Mouse (Mus musculus): ENCODE measurements around the gene Ptk7. TPM values are rescaled to one million over a fixed set of nuclear protein-coding genes. Genes with fewer than 3 reads are reported as not detected.

Ptk7 gene
- polyA plus RNA-seq, 1 experiment from 2014 or later = 15.3 TPM

DNA sequence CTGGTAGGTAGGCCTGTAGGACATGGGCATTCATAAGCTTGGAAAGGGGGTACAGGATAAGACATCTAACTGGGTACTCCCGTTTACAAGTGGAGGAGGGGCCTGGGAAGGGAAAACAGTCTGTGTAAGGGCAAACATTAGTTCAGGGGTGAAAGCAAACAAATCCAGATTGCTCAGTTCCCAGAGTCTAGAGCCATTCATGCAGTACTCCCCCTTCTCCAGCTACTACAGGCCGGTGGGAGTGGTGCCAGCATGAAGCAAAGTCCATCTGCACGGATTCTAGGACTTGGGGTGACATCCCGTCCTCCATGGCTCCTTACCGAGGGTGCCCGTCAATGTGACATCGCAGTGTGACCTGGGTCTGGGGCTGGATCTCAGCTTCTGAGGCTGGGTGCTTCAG, 38.9 kb downstream of the Ptk7 start:
- Histone ChIP-seq H3K4me3 (ENCODE audit: low read depth, low read length) (no peak overlapping the region), H3K4me2 (ENCODE audit: low read length) (no peak overlapping the region), H3K27ac (ENCODE audit: low read depth, low read length) (no peak overlapping the region), H3K4me1 (ENCODE audit: control insufficient read depth, insufficient read depth, low read length) (no peaks in the 10 kb centered on the region), H3K9ac (ENCODE audit: low read length) (no peak overlapping the region), H3K9me3 (replicated peaks; ENCODE audit: control insufficient read depth, low read length) (no peaks in the 10 kb centered on the region), H3K36me3 (ENCODE audit: control insufficient read depth, insufficient read depth, low read length) (peaks cover 48% of the 10 kb centered on the region), H3K27me3 (replicated peaks; ENCODE audit: control insufficient read depth, insufficient read depth, low read length) (no peaks in the 10 kb centered on the region)
- no peak for ATAC-seq
- no peak for DNase-seq (ENCODE audit: low spot score)
- 96% methylated on average over 7 of the region's 7 CpGs for WGBS

GRCm38 (mm10) chr17:46589635-46590314, 39.5 kb downstream of the Ptk7 start:
- peaks cover 55% of the 10 kb centered on the region for H3K36me3 ChIP-seq (ENCODE audit: control insufficient read depth, insufficient read depth, low read length)
- H3K4me3 ChIP-seq (ENCODE audit: low read depth, low read length) = no peak overlapping the region
- no peak for ATAC-seq
- no peaks in the 10 kb centered on the region for H3K9me3 ChIP-seq (replicated peaks; ENCODE audit: control insufficient read depth, low read length)
- no peak overlapping the region for H3K27ac ChIP-seq (ENCODE audit: low read depth, low read length)
- DNase-seq (ENCODE audit: low spot score) = no peak
- no peak overlapping the region for H3K9ac ChIP-seq (ENCODE audit: low read length)
- no peaks in the 10 kb centered on the region for H3K4me1 ChIP-seq (ENCODE audit: control insufficient read depth, insufficient read depth, low read length)
- H3K4me2 ChIP-seq (ENCODE audit: low read length) = no peak overlapping the region
- H3K27me3 ChIP-seq (replicated peaks; ENCODE audit: control insufficient read depth, insufficient read depth, low read length) = no peaks in the 10 kb centered on the region
- WGBS = 92% methylated on average over 16 of the region's 16 CpGs

GRCm38 (mm10) chr17:46588913-46589312, 40.4 kb downstream of the Ptk7 start:
- ATAC-seq (no peak), DNase-seq (ENCODE audit: low spot score) (no peak)
- peaks cover 56% of the 10 kb centered on the region for H3K36me3 ChIP-seq (ENCODE audit: control insufficient read depth, insufficient read depth, low read length)
- H3K4me1 ChIP-seq (ENCODE audit: control insufficient read depth, insufficient read depth, low read length) = no peaks in the 10 kb centered on the region
- H3K27ac ChIP-seq (ENCODE audit: low read depth, low read length) = no peak overlapping the region
- no peaks in the 10 kb centered on the region for H3K9me3 ChIP-seq (replicated peaks; ENCODE audit: control insufficient read depth, low read length)
- H3K27me3 ChIP-seq (replicated peaks; ENCODE audit: control insufficient read depth, insufficient read depth, low read length) = no peaks in the 10 kb centered on the region
- WGBS = 98% methylated on average over 6 of the region's 6 CpGs
- H3K9ac ChIP-seq (ENCODE audit: low read length) = no peak overlapping the region
- H3K4me3 ChIP-seq (ENCODE audit: low read depth, low read length) = no peak overlapping the region
- no peak overlapping the region for H3K4me2 ChIP-seq (ENCODE audit: low read length)

DNA sequence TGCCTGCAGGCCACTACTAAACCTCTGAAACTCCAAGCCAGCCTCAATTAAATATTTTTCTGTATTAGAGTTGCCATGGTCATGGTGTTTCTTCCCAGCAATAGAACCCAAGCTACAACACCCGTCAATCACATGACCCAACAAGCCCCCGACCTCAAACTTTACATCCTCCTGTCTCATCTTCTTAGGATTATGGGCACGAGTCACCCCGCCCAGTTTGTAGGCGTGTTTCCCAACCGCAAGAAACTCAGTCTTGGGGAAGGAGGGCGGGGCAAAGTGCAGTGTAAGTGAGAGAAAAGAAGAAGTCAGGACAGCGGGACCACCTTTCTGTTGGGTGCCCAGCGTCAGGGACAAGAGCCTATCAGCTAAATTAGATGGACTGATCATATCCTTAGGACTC, 41.1 kb downstream of the Ptk7 start:
- Histone ChIP-seq H3K9ac (ENCODE audit: low read length) (no peak overlapping the region), H3K4me1 (ENCODE audit: control insufficient read depth, insufficient read depth, low read length) (no peaks in the 10 kb centered on the region), H3K27ac (ENCODE audit: low read depth, low read length) (no peak overlapping the region), H3K4me2 (ENCODE audit: low read length) (no peak overlapping the region), H3K9me3 (replicated peaks; ENCODE audit: control insufficient read depth, low read length) (no peaks in the 10 kb centered on the region), H3K27me3 (replicated peaks; ENCODE audit: control insufficient read depth, insufficient read depth, low read length) (no peaks in the 10 kb centered on the region), H3K4me3 (ENCODE audit: low read depth, low read length) (no peak overlapping the region), H3K36me3 (ENCODE audit: control insufficient read depth, insufficient read depth, low read length) (peaks cover 56% of the 10 kb centered on the region)
- ATAC-seq (no peak), DNase-seq (ENCODE audit: low spot score) (no peak)
- 84% methylated on average over 9 of the region's 9 CpGs for WGBS

GRCm38 (mm10) chr17:46586327-46586726, 43.0 kb downstream of the Ptk7 start:
- Histone ChIP-seq H3K9me3 (replicated peaks; ENCODE audit: control insufficient read depth, low read length) (no peaks in the 10 kb centered on the region), H3K27me3 (replicated peaks; ENCODE audit: control insufficient read depth, insufficient read depth, low read length) (no peaks in the 10 kb centered on the region), H3K4me2 (ENCODE audit: low read length) (no peak overlapping the region), H3K4me3 (ENCODE audit: low read depth, low read length) (no peak overlapping the region), H3K27ac (ENCODE audit: low read depth, low read length) (no peak overlapping the region), H3K9ac (ENCODE audit: low read length) (no peak overlapping the region), H3K36me3 (ENCODE audit: control insufficient read depth, insufficient read depth, low read length) (peaks cover 71% of the 10 kb centered on the region), H3K4me1 (ENCODE audit: control insufficient read depth, insufficient read depth, low read length) (no peaks in the 10 kb centered on the region)
- 96% methylated on average over 8 of the region's 8 CpGs for WGBS
- no peak for ATAC-seq
- no peak for DNase-seq (ENCODE audit: low spot score)

DNA sequence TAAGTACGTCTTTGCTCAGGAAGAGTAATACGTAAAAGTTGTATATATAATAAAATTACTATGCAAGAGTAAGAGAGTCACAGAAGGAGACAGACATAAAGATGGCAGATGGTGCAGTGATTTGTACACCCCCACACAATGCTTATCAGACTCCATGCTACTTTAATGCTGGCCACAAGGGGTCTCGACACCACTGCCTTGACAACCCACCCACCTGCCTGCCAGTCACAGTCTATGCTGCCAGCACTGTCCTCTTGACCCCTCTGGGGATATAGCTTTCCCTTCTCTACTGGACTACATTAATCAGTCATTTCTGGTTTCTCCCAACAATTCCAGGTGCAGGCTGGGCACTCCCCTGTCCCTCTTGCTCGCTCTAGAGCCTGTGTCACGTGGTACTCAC, 50.7 kb downstream of the Ptk7 start:
- H3K36me3 ChIP-seq (ENCODE audit: control insufficient read depth, insufficient read depth, low read length) = peaks cover 60% of the 10 kb centered on the region
- no peak overlapping the region for H3K27ac ChIP-seq (ENCODE audit: low read depth, low read length)
- H3K9ac ChIP-seq (ENCODE audit: low read length) = no peak overlapping the region
- no peak overlapping the region for H3K4me3 ChIP-seq (ENCODE audit: low read depth, low read length)
- WGBS = 86% methylated on average over 5 of the region's 5 CpGs
- no peaks in the 10 kb centered on the region for H3K27me3 ChIP-seq (replicated peaks; ENCODE audit: control insufficient read depth, insufficient read depth, low read length)
- DNase-seq (ENCODE audit: low spot score) = no peak
- H3K4me1 ChIP-seq (ENCODE audit: control insufficient read depth, insufficient read depth, low read length) = no peaks in the 10 kb centered on the region
- ATAC-seq = no peak
- H3K4me2 ChIP-seq (ENCODE audit: low read length) = no peak overlapping the region
- H3K9me3 ChIP-seq (replicated peaks; ENCODE audit: control insufficient read depth, low read length) = no peaks in the 10 kb centered on the region

GRCm38 (mm10) chr17:46576070-46576469, 53.2 kb downstream of the Ptk7 start:
- Histone ChIP-seq H3K4me2 (ENCODE audit: low read length) (no peak overlapping the region), H3K27ac (ENCODE audit: low read depth, low read length) (no peak overlapping the region), H3K36me3 (ENCODE audit: control insufficient read depth, insufficient read depth, low read length) (peaks cover 66% of the 10 kb centered on the region), H3K9ac (ENCODE audit: low read length) (no peak overlapping the region), H3K27me3 (replicated peaks; ENCODE audit: control insufficient read depth, insufficient read depth, low read length) (no peaks in the 10 kb centered on the region), H3K4me3 (ENCODE audit: low read depth, low read length) (no peak overlapping the region), H3K4me1 (ENCODE audit: control insufficient read depth, insufficient read depth, low read length) (no peaks in the 10 kb centered on the region), H3K9me3 (replicated peaks; ENCODE audit: control insufficient read depth, low read length) (no peaks in the 10 kb centered on the region)
- DNase-seq (ENCODE audit: low spot score) (no peak), ATAC-seq (no peak)
- 86% methylated on average over 13 of the region's 13 CpGs for WGBS

- Histone ChIP-seq H3K4me2 (ENCODE audit: low read length) (no peak overlapping the region), H3K9me3 (replicated peaks; ENCODE audit: control insufficient read depth, low read length) (no peaks in the 10 kb centered on the region), H3K9ac (ENCODE audit: low read length) (no peak overlapping the region), H3K4me1 (ENCODE audit: control insufficient read depth, insufficient read depth, low read length) (no peaks in the 10 kb centered on the region), H3K36me3 (ENCODE audit: control insufficient read depth, insufficient read depth, low read length) (peaks cover 76% of the 10 kb centered on the region), H3K4me3 (ENCODE audit: low read depth, low read length) (no peak overlapping the region), H3K27me3 (replicated peaks; ENCODE audit: control insufficient read depth, insufficient read depth, low read length) (no peaks in the 10 kb centered on the region), H3K27ac (ENCODE audit: low read depth, low read length) (no peak overlapping the region)
- DNase-seq (ENCODE audit: low spot score) (no peak), ATAC-seq (no peak)
- 98% methylated on average over 7 of the region's 7 CpGs for WGBS
Measured at GRCm38 (mm10) chr17:46574535-46574934, 54.8 kb downstream of the Ptk7 start.

DNA sequence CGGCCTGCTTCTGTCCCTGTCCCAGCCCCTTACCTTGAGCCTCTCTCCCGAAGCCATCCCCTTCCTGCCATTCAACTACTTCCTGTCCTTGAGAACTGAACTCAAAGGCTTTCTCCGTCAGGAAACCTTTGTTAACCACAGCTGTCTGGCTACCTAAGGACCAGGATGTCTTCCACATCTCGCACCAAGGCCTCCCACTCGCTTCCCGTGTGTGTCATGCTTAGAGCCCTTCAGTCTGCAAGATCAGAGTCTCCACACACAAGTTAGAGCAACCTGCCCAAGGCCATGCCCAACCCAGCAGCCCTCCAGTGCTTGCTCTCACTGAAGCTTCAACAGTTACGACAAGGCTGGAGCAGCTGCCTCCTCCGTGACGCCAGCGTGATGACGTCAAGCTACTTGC, 58.3 kb downstream of the Ptk7 start:
- Histone ChIP-seq H3K9ac (ENCODE audit: low read length) (no peak overlapping the region), H3K4me1 (ENCODE audit: control insufficient read depth, insufficient read depth, low read length) (no peaks in the 10 kb centered on the region), H3K27me3 (replicated peaks; ENCODE audit: control insufficient read depth, insufficient read depth, low read length) (no peaks in the 10 kb centered on the region), H3K4me2 (ENCODE audit: low read length) (no peak overlapping the region), H3K4me3 (ENCODE audit: low read depth, low read length) (no peak overlapping the region), H3K27ac (ENCODE audit: low read depth, low read length) (no peak overlapping the region), H3K36me3 (ENCODE audit: control insufficient read depth, insufficient read depth, low read length) (peaks cover 83% of the 10 kb centered on the region), H3K9me3 (replicated peaks; ENCODE audit: control insufficient read depth, low read length) (no peaks in the 10 kb centered on the region)
- no peak for DNase-seq (ENCODE audit: low spot score)
- 90% methylated on average over 11 of the region's 11 CpGs for WGBS
- no peak for ATAC-seq
